Mouse (Mus musculus): ENCODE results near the gene Eloa.

- TF ChIP-seq CTCF (conservative IDR thresholded peaks at IDR 0.05; ENCODE audit: low read length) (no peak), NANOG (IDR thresholded peaks at IDR 0.05; ENCODE audit: borderline replicate concordance, low read length) (no peak)
Observed at GRCm38 (mm10) chr4:135970585-135970984, 51.0 kb downstream of the Eloa start.

All from E14TG2a.4 (cell line).